Mouse (Mus musculus): ENCODE results near the gene Cnfn. TPM values are rescaled to one million over a fixed set of nuclear protein-coding genes. Genes with fewer than 3 reads are reported as not detected.
"Not testable (repeated sequence)": the region's sequence is repeated elsewhere in the genome, so short reads cannot be mapped to it uniquely, and the experiment has no call there.

Gene Cnfn
- polyA plus RNA-seq, 1 experiment from 2014 or later = not detected

GRCm38 (mm10) chr7:25339329-25339728 is 30.2 kb downstream of the Cnfn start:
- Histone ChIP-seq H3K4me1 (peaks cover 9% of the 10 kb centered on the region; the same call in 1 of the 2 replicates), H3K9me3 (no peaks in the 10 kb centered on the region), H3K9ac (no peak overlapping the region), H3K4me2 (no peak overlapping the region), H3K27me3 (no peaks in the 10 kb centered on the region), H3K36me3 (replicated peaks) (peaks cover 82% of the 10 kb centered on the region), H3K27ac (no peak overlapping the region), H3K4me3 (replicated peaks) (no peak overlapping the region)
- 91% methylated on average over 9 of the region's 9 CpGs for WGBS
- no peak for ATAC-seq (ENCODE audit: low FRiP score)

- H3K4me1 ChIP-seq = no peaks in the 10 kb centered on the region
- H3K4me2 ChIP-seq = no peak overlapping the region
- peaks cover 78% of the 10 kb centered on the region for H3K36me3 ChIP-seq (replicated peaks)
- H3K27me3 ChIP-seq = no peaks in the 10 kb centered on the region
- no peak overlapping the region for H3K4me3 ChIP-seq (replicated peaks)
- no peak for ATAC-seq (ENCODE audit: low FRiP score)
- H3K9ac ChIP-seq = no peak overlapping the region
- WGBS = 85% methylated on average over 12 of the region's 12 CpGs
- H3K27ac ChIP-seq = 0 out of 2 replicates have a peak overlapping the region, but pooled peaks have one; percentile 21
- no peaks in the 10 kb centered on the region for H3K9me3 ChIP-seq
Measured at GRCm38 (mm10) chr7:25334472-25334871, 35.1 kb downstream of the Cnfn start.

GRCm38 (mm10) chr7:25333596-25334307 is 35.8 kb downstream of the Cnfn start:
- Histone ChIP-seq H3K36me3 (replicated peaks) (peaks cover 73% of the 10 kb centered on the region), H3K4me2 (no peak overlapping the region; the same call in 1 of the 2 replicates), H3K9me3 (no peaks in the 10 kb centered on the region), H3K27ac (0 out of 2 replicates have a peak overlapping the region, but pooled peaks have one; percentile 21), H3K27me3 (no peaks in the 10 kb centered on the region), H3K4me1 (no peaks in the 10 kb centered on the region), H3K4me3 (replicated peaks) (no peak overlapping the region), H3K9ac (no peak overlapping the region)
- peak; percentile 58; the same call in 1 of the 2 replicates for ATAC-seq (ENCODE audit: low FRiP score)
- WGBS = 41% methylated on average over 16 of the region's 16 CpGs

- Histone ChIP-seq H3K4me2 (no peak overlapping the region), H3K4me3 (replicated peaks) (no peak overlapping the region), H3K9me3 (no peaks in the 10 kb centered on the region), H3K4me1 (peaks cover 11% of the 10 kb centered on the region), H3K9ac (no peak overlapping the region), H3K27ac (no peak overlapping the region), H3K27me3 (no peaks in the 10 kb centered on the region), H3K36me3 (replicated peaks) (peaks cover 26% of the 10 kb centered on the region)
- no peak for ATAC-seq (ENCODE audit: low FRiP score)
- WGBS = 93% methylated on average over 8 of the region's 8 CpGs
Measured at GRCm38 (mm10) chr7:25326233-25326632, 43.3 kb downstream of the Cnfn start.

GRCm38 (mm10) chr7:25325431-25325830 is 44.1 kb downstream of the Cnfn start:
- H3K4me3 ChIP-seq (replicated peaks); H3K9me3 ChIP-seq; H3K27me3 ChIP-seq; H3K4me2 ChIP-seq; H3K27ac ChIP-seq; ATAC-seq (ENCODE audit: low FRiP score); H3K9ac ChIP-seq: not testable (repeated sequence)
- WGBS = 93% methylated on average over 5 of the region's 6 CpGs
- Histone ChIP-seq H3K36me3 (replicated peaks) (peaks cover 18% of the 10 kb centered on the region), H3K4me1 (peaks cover 14% of the 10 kb centered on the region)

- H3K36me3 ChIP-seq (replicated peaks) = peaks cover 4% of the 10 kb centered on the region
- no peak for ATAC-seq (ENCODE audit: low FRiP score)
- 97% methylated on average over 2 of the region's 2 CpGs for WGBS
Measured at GRCm38 (mm10) chr7:25323219-25323618, 46.3 kb downstream of the Cnfn start.

GRCm38 (mm10) chr7:25322058-25322484 is 47.5 kb downstream of the Cnfn start:
- Histone ChIP-seq H3K4me1 (peaks cover 31% of the 10 kb centered on the region), H3K9ac (peak overlapping the region; percentile 25), H3K36me3 (replicated peaks) (no peaks in the 10 kb centered on the region), H3K27ac (peak overlapping the region; percentile 80), H3K9me3 (no peaks in the 10 kb centered on the region), H3K27me3 (no peaks in the 10 kb centered on the region), H3K4me3 (replicated peaks) (no peak overlapping the region), H3K4me2 (peak overlapping the region; percentile 29; the same call in 1 of the 2 replicates)
- ATAC-seq (ENCODE audit: low FRiP score) = 0 out of 2 replicates have a peak, but pooled peaks have one; percentile 40
- WGBS = 0% methylated on average over 6 of the region's 6 CpGs

More at GRCm38 (mm10) chr7:25323219-25323618, 46.3 kb downstream of the Cnfn start:
- H3K9ac ChIP-seq = no peak overlapping the region
- no peaks in the 10 kb centered on the region for H3K27me3 ChIP-seq
- no peak overlapping the region for H3K27ac ChIP-seq
- no peaks in the 10 kb centered on the region for H3K9me3 ChIP-seq
- peaks cover 21% of the 10 kb centered on the region for H3K4me1 ChIP-seq
- H3K4me2 ChIP-seq = no peak overlapping the region
- no peak overlapping the region for H3K4me3 ChIP-seq (replicated peaks)

Other genes starting within 250 kb of the Cnfn start
- 22.3 and 28.6 TPM in 2 replicates for gene Pou2f2, start 190.0 kb downstream of the Cnfn start, polyA plus RNA-seq (2016; fragmentation: Nextera tagmentation; extraction: Ambion mirVana)
- gene Dedd2, start 149.1 kb downstream of the Cnfn start, polyA plus RNA-seq (2016; fragmentation: Nextera tagmentation; extraction: Ambion mirVana) = 11.2 and 12.3 TPM in 2 replicates
- 2.7 TPM in 2 replicates for gene Zfp526, start 148.3 kb downstream of the Cnfn start, polyA plus RNA-seq (2016; fragmentation: Nextera tagmentation; extraction: Ambion mirVana)
- 15.9 and 17.5 TPM in 2 replicates for gene Gsk3a, start 131.9 kb downstream of the Cnfn start, polyA plus RNA-seq (2016; fragmentation: Nextera tagmentation; extraction: Ambion mirVana)
- 10.3 and 13.0 TPM in 2 replicates for gene Erf, start 119.0 kb downstream of the Cnfn start, polyA plus RNA-seq (2016; fragmentation: Nextera tagmentation; extraction: Ambion mirVana)
- gene Cic, start 102.0 kb downstream of the Cnfn start, polyA plus RNA-seq (2016; fragmentation: Nextera tagmentation; extraction: Ambion mirVana) = 40.8 and 46.9 TPM in 2 replicates
- gene Pafah1b3, start 71.7 kb downstream of the Cnfn start, polyA plus RNA-seq (2016; fragmentation: Nextera tagmentation; extraction: Ambion mirVana) = 378 and 384 TPM in 2 replicates
- 1.3 and 1.7 TPM in 2 replicates for gene Prr19, start 68.3 kb downstream of the Cnfn start, polyA plus RNA-seq (2016; fragmentation: Nextera tagmentation; extraction: Ambion mirVana)
- 11.9 and 12.1 TPM in 2 replicates for gene Tmem145, start 63.6 kb downstream of the Cnfn start, polyA plus RNA-seq (2016; fragmentation: Nextera tagmentation; extraction: Ambion mirVana)
- 18.5 and 18.8 TPM in 2 replicates for gene Megf8, start 52.6 kb downstream of the Cnfn start, polyA plus RNA-seq (2016; fragmentation: Nextera tagmentation; extraction: Ambion mirVana)
- gene Lipe, start 29.0 kb upstream of the Cnfn start, polyA plus RNA-seq (2016; fragmentation: Nextera tagmentation; extraction: Ambion mirVana) = 7.6 and 8.8 TPM in 2 replicates
- 0.27 and 0.52 TPM in 2 replicates for gene Cxcl17, start 43.2 kb upstream of the Cnfn start, polyA plus RNA-seq (2016; fragmentation: Nextera tagmentation; extraction: Ambion mirVana)
- 0.23 and 0.51 TPM in 2 replicates for gene Ceacam1, start 107.9 kb upstream of the Cnfn start, polyA plus RNA-seq (2016; fragmentation: Nextera tagmentation; extraction: Ambion mirVana)
- gene Ceacam2, start 170.1 kb upstream of the Cnfn start, polyA plus RNA-seq (2016; fragmentation: Nextera tagmentation; extraction: Ambion mirVana) = not detected in 2 replicates
- gene Erich4, start 246.2 kb upstream of the Cnfn start, polyA plus RNA-seq (2016; fragmentation: Nextera tagmentation; extraction: Ambion mirVana) = not detected in 2 replicates
- 24.0 and 25.1 TPM in 2 replicates for gene Dmac2, start 249.7 kb upstream of the Cnfn start, polyA plus RNA-seq (2016; fragmentation: Nextera tagmentation; extraction: Ambion mirVana)

Data from forebrain, embryonic 12.5 days (tissue).